Mouse (Mus musculus) liver, postnatal 0 days (tissue): ENCODE data around the gene Vapa. TPM values are rescaled to one million over a fixed set of nuclear protein-coding genes. Genes with fewer than 3 reads are reported as not detected.
"Not testable (repeated sequence)": the region's sequence is repeated elsewhere in the genome, so short reads cannot be mapped to it uniquely, and the experiment has no call there.

Experiments used
- ATAC-seq: fragments of 200-750 bp; cut with Nextera tagmentation; 2 replicates; pipeline ENCODE4 v1.8.0; 2017; ENCODE audit warnings: mild to moderate bottlenecking, moderate library complexity
- DNase-seq: peaks from one replicate; pipeline ENCODE4 v3.0.0-alpha.2; 2016
- H3K27ac ChIP-seq: fragments of 300-500 bp; sonication (generic); 2 replicates; pipeline ENCODE4 v1.5.1; 2014; ENCODE audit warnings: antibody characterized with exemption, moderate library complexity, mild to moderate bottlenecking, low read depth
- H3K27me3 ChIP-seq: fragments of 300-500 bp; sonication (generic); 2 replicates; pipeline ENCODE4 v1.6.1; 2014; ENCODE audit warnings: low read length, control low read depth, mixed read lengths; ENCODE audit not compliant: insufficient read depth
- H3K36me3 ChIP-seq: fragments of 300-500 bp; sonication (generic); replicated peaks from 2 replicates; pipeline ENCODE4 v1.6.1; 2014; ENCODE audit warnings: mild to moderate bottlenecking, control low read depth, low read length, moderate library complexity, mixed read lengths; ENCODE audit not compliant: insufficient read depth
- H3K4me1 ChIP-seq: fragments of 300-500 bp; sonication (generic); 2 replicates; pipeline ENCODE4 v1.6.1; 2014; ENCODE audit warnings: antibody characterized with exemption, mild to moderate bottlenecking, control low read depth; ENCODE audit not compliant: insufficient read depth
- H3K4me2 ChIP-seq: fragments of 300-500 bp; sonication (generic); 2 replicates; pipeline ENCODE4 v1.6.1; 2014; ENCODE audit warnings: low read depth, mild to moderate bottlenecking, low read length, moderate library complexity, mixed read lengths
- H3K4me3 ChIP-seq: fragments of 300-500 bp; sonication (generic); 2 replicates; pipeline ENCODE4 v1.5.1; 2014; ENCODE audit warnings: low read depth, low read length
- H3K9ac ChIP-seq: fragments of 300-500 bp; sonication (generic); replicated peaks from 2 replicates; pipeline ENCODE4 v1.6.1; 2014; ENCODE audit warnings: mild to moderate bottlenecking, moderate library complexity
- H3K9me3 ChIP-seq: fragments of 300-500 bp; sonication (generic); 2 replicates; pipeline ENCODE4 v1.6.1; 2016; ENCODE audit warnings: mild to moderate bottlenecking, control low read depth, low read length, mixed read lengths
- CTCF ChIP-seq: sonication (generic); IDR thresholded peaks from 2 replicates; pipeline ENCODE4 v1.5.1; 2016; ENCODE audit warnings: antibody characterized with exemption, low read depth
- EP300 ChIP-seq: IDR thresholded peaks from 2 replicates; pipeline ENCODE4 v1.6.1; 2016; ENCODE audit warnings: antibody characterized with exemption, low read depth, mild to moderate bottlenecking
- WGBS: fragments of 180-500 bp; shearing (Covaris S2); extraction: QIAGEN DNeasy Blood & Tissue Kit; methylation state at CpG from one replicate; pipeline ENCODE4 v1.1.7; 2014; ENCODE audit not compliant: insufficient replicate concordance; 5-methylcytosine and 5-hydroxymethylcytosine counted together
- polyA plus RNA-seq: library from polyadenylated mRNA; unstranded; fragments of >200 nt; fragmentation: Nextera tagmentation; extraction: Ambion mirVana; gene quantifications from 2 replicates; pipeline ENCODE4 v1.2.1, GENCODE M21; 2015

Gene Vapa
- polyA plus RNA-seq, 1 experiment from 2014 or later = 84.0 TPM

DNA sequence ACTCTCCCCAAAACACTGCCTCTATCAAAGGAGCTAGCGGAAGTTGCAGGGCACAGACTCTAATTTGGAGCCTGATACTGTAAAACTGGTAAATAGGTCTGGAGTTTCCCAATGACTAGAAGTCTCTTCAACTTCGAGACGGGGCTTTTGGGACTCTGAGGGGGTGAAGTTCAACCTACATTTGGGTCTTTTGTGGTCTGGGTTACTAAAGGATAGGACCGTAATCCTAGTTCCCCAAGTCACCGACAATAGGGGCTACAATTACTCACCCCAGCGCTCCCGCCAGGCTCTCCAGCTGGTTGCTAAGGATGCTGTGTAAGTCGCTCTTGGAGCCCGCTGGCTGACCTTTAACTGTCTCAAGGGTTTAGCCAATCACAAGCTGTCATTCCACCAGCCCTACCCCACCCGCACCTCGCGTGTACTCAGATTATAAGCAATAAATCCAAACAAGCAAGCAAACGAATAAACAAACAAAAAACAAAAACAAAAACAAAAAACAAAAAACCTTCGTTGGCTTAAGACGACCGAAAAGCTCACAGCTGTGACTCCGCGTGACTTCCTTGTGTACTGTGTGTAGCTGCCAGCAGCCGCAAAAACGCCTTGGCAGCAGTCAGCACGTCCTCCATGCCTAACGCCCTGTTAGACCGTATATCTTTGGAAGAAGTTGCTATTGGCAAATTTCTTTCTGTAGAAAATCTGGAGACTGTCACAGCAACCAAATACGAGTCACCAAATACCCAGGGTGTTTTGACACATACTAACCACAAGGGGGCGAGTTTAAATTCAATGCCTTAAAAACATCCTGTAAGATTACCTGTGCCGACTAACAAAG is 72.7 kb downstream of the Vapa start, which contains the start of gene Tmem232:
TSS of gene Tmem232 (minus strand) at position 342 of the 832 bp plus-strand sequence.
- H3K9ac ChIP-seq = no peak within 1 kb of the TSS
- no peaks in the 10 kb centered on the region; the same call in 1 of the 2 replicates for H3K27me3 ChIP-seq
- WGBS = 14% methylated on average over 26 of the region's 26 CpGs
- ATAC-seq (no peak), DNase-seq (no peak)
- H3K36me3 ChIP-seq = no peaks in the 10 kb centered on the region
- H3K4me2 ChIP-seq = peak within 1 kb of the TSS; percentile 64
- no peak within 1 kb of the TSS for H3K27ac ChIP-seq
- peak within 1 kb of the TSS; percentile 20; the same call in 1 of the 2 replicates for H3K4me3 ChIP-seq
- H3K9me3 ChIP-seq = no peaks in the 10 kb centered on the region
- TF ChIP-seq CTCF (peak; percentile 73), EP300 (no peak)
- no peaks in the 10 kb centered on the region for H3K4me1 ChIP-seq

DNA sequence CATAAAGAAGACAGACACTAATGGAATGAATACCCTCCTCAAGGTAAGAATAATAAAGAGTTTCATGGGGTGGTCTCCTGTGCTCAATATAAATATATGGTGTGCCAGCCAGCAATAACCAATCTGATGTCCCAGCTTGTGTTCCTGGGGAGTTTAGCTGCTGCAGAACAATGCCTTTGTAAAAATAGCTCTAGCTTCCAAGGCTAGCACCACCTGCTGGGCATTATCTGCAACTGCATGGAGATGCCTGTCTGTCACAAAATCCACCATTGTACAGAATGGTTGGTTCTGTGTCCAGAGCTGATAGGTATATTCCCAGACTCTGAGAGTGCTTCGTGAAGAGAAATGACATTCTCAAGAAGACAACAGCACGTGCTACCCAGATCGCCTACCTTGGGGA is 77.2 kb downstream of the Vapa start:
- no peak for ATAC-seq
- TF ChIP-seq EP300 (no peak), CTCF (peak; percentile 87)
- Histone ChIP-seq H3K9ac (no peak overlapping the region), H3K27ac (no peak overlapping the region), H3K4me1 (no peaks in the 10 kb centered on the region), H3K27me3 (no peaks in the 10 kb centered on the region; the same call in 1 of the 2 replicates), H3K9me3 (no peaks in the 10 kb centered on the region), H3K4me3 (no peak overlapping the region), H3K36me3 (no peaks in the 10 kb centered on the region), H3K4me2 (no peak overlapping the region)
- peak; percentile 29 for DNase-seq
- 26% methylated on average over 3 of the region's 3 CpGs for WGBS

GRCm38 (mm10) chr17:65532381-65532780 is 81.0 kb downstream of the Vapa start:
- H3K9me3 ChIP-seq, ATAC-seq, H3K36me3 ChIP-seq, H3K27ac ChIP-seq, H3K4me2 ChIP-seq, H3K9ac ChIP-seq, H3K4me3 ChIP-seq, H3K4me1 ChIP-seq, DNase-seq, H3K27me3 ChIP-seq: not testable (repeated sequence)

Other genes starting within 250 kb of the Vapa start
- gene Tmem232, start 72.8 kb downstream of the Vapa start, polyA plus RNA-seq = not detected in 2 replicates
- gene Txndc2, start 28.6 kb upstream of the Vapa start, polyA plus RNA-seq = not detected in 2 replicates
- 6.5 and 7.2 TPM in 2 replicates for gene Rab31, start 159.2 kb upstream of the Vapa start, polyA plus RNA-seq
- 8.0 TPM in 2 replicates for gene Ppp4r1, start 169.0 kb upstream of the Vapa start, polyA plus RNA-seq